Mouse (Mus musculus): ENCODE measurements around the gene Akt3. TPM values are rescaled to one million over a fixed set of nuclear protein-coding genes. Genes with fewer than 3 reads are reported as not detected.

The Akt3 gene
- polyA plus RNA-seq, 1 experiment = 6.4 TPM

DNA sequence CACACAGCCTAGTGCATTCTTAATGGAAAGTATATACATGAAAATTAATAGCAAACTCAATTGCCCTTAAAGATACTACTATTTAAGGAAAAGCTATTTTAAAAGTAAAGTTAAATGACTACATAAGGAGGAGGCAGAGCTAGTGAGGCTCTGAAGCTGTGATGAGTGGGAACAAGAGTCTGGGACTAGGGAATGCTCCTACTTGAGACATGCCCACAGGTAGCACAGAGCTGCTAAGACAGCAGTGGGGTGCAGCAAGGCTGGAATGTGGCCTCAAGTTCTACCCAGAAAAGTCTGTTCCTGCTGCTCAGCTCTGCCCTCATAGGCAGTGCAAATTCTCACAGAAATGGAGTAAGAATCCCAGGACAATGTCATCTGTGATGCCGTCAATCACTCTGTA is 226.8 kb downstream of the Akt3 start:
- no peak for DNase-seq (ENCODE audit: low read depth in 1 of 2, low spot score in 2 of 2)
- WGBS = 95% methylated on average over 1 of the region's 1 CpGs
- TF ChIP-seq POLR2A (IDR thresholded peaks at IDR 0.05; ENCODE audit: low read depth, low read length) = no peak
- no peak for TF ChIP-seq CTCF (IDR thresholded peaks at IDR 0.05; ENCODE audit: extremely low read depth, insufficient read depth, insufficient read length, insufficient replicate concordance)

DNA sequence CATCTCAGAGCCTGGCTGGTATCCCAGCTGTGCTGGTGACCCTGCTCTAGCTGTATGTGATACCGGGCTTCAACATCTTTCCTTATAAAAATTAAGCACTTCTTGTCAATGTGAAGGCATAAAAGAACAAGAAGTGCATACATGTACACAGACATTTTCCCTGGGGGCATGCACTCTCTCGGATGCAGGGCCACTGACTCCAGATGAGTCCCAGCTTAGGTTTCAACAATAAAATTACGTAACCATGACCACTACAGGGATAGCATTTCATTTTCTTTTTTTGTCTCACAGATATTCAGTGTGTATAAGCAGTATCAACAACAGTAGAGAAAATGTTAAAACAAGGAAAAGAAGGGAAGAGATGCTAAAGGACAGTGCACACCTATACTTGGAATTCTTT is 227.3 kb downstream of the Akt3 start:
- no peak for DNase-seq (ENCODE audit: low read depth in 1 of 2, low spot score in 2 of 2)
- Histone ChIP-seq H3K27ac (ENCODE audit: insufficient read depth, low read length) (no peak overlapping the region), H3K4me1 (ENCODE audit: control insufficient read depth, insufficient read depth, insufficient read length) (peaks cover 3% of the 10 kb centered on the region; the same call in 1 of the 2 replicates), H3K36me3 (ENCODE audit: control insufficient read depth, insufficient read depth, low read length) (peaks cover 1% of the 10 kb centered on the region; the same call in 1 of the 2 replicates), H3K27me3 (ENCODE audit: control insufficient read depth, insufficient read depth, low read length) (no peaks in the 10 kb centered on the region), H3K4me3 (ENCODE audit: extremely low read depth, insufficient read depth, insufficient read length) (no peak overlapping the region)
- WGBS = 95% methylated on average over 3 of the region's 3 CpGs
- TF ChIP-seq POLR2A (IDR thresholded peaks at IDR 0.05; ENCODE audit: low read depth, low read length) (no peak), CTCF (IDR thresholded peaks at IDR 0.05; ENCODE audit: extremely low read depth, insufficient read depth, insufficient read length, insufficient replicate concordance) (no peak)

More for the DNA sequence above, 226.8 kb downstream of the Akt3 start:
- Histone ChIP-seq H3K4me3 (ENCODE audit: extremely low read depth, insufficient read depth, insufficient read length) (no peak overlapping the region), H3K4me1 (ENCODE audit: control insufficient read depth, insufficient read depth, insufficient read length) (peaks cover 2% of the 10 kb centered on the region; the same call in 1 of the 2 replicates), H3K27ac (ENCODE audit: insufficient read depth, low read length) (no peak overlapping the region), H3K36me3 (ENCODE audit: control insufficient read depth, insufficient read depth, low read length) (peaks cover 1% of the 10 kb centered on the region; the same call in 1 of the 2 replicates), H3K27me3 (ENCODE audit: control insufficient read depth, insufficient read depth, low read length) (no peaks in the 10 kb centered on the region)

DNA sequence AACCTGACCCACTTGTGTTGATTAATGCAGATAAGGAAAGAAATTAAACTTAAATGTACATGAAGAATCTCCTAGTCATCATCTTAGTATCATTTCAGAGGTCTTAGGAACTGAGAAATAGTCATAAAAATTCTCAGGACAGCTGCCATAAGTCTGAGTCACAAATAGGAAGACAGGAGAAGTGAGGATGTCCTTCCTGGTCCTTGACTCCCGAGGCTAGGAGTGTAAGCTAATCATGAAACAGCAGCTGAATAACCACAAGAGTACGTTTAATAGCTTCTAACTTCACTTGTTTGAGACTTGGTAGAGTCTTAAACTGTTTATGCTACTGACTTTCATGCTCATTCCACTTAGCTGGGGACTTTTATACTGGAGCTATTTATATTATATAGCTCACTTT is 229.0 kb downstream of the Akt3 start:
- Histone ChIP-seq H3K4me3 (ENCODE audit: extremely low read depth, insufficient read depth, insufficient read length) (no peak overlapping the region), H3K27me3 (ENCODE audit: control insufficient read depth, insufficient read depth, low read length) (no peaks in the 10 kb centered on the region), H3K36me3 (ENCODE audit: control insufficient read depth, insufficient read depth, low read length) (peaks cover 6% of the 10 kb centered on the region), H3K4me1 (ENCODE audit: control insufficient read depth, insufficient read depth, insufficient read length) (peaks cover 3% of the 10 kb centered on the region; the same call in 1 of the 2 replicates), H3K27ac (ENCODE audit: insufficient read depth, low read length) (no peak overlapping the region)
- no peak for TF ChIP-seq CTCF (IDR thresholded peaks at IDR 0.05; ENCODE audit: extremely low read depth, insufficient read depth, insufficient read length, insufficient replicate concordance)
- no peak for TF ChIP-seq POLR2A (IDR thresholded peaks at IDR 0.05; ENCODE audit: low read depth, low read length)
- no peak for DNase-seq (ENCODE audit: low read depth in 1 of 2, low spot score in 2 of 2)
- WGBS = 68% methylated on average over 2 of the region's 2 CpGs

DNA sequence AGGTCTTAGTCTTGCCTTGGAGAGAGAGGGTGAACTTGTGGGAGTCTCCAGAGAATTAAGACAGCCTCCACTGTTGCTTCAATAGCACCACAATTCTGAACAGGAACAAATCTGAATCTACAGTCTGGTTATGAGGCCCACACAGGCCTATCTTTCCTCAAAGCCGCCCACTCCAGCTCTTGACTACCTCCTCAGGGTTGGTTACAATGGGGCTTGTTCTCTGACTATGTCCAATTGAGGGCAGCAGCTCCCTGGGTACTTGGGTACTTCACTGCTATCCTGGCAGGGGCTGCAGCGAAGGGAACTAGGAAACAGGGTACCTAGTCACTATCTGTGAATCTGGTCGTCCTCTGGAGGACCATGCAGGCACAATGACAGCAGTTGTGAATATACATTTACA is 230.3 kb downstream of the Akt3 start:
- TF ChIP-seq POLR2A (IDR thresholded peaks at IDR 0.05; ENCODE audit: low read depth, low read length) (no peak), CTCF (IDR thresholded peaks at IDR 0.05; ENCODE audit: extremely low read depth, insufficient read depth, insufficient read length, insufficient replicate concordance) (no peak)
- H3K27me3 ChIP-seq (ENCODE audit: control insufficient read depth, insufficient read depth, low read length) = no peaks in the 10 kb centered on the region
- H3K36me3 ChIP-seq (ENCODE audit: control insufficient read depth, insufficient read depth, low read length) = peaks cover 8% of the 10 kb centered on the region
- H3K27ac ChIP-seq (ENCODE audit: insufficient read depth, low read length) = no peak overlapping the region
- H3K4me1 ChIP-seq (ENCODE audit: control insufficient read depth, insufficient read depth, insufficient read length) = peaks cover 3% of the 10 kb centered on the region; the same call in 1 of the 2 replicates
- WGBS = 90% methylated on average over 3 of the region's 3 CpGs
- no peak for DNase-seq (ENCODE audit: low read depth in 1 of 2, low spot score in 2 of 2)
- H3K4me3 ChIP-seq (ENCODE audit: extremely low read depth, insufficient read depth, insufficient read length) = no peak overlapping the region

DNA sequence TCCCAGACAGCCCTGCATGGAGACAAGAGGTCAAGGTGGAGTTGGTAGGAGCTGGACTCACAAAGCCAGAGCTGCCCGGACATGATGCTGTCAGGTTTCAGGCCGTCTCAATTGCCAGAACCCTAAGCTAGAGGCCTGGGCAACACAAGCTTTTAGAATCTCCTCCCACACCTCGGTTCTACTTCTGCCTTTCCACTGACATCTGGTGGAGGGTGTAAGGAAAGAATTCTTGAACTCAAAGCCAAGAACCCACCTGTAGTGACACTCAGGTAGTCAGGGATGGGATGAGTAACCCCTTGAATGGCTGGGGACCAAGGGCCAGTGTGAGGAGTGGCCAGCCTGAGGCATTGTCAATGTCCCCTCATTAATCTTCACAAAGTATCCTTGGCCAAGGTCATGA is 235.3 kb downstream of the Akt3 start:
- Histone ChIP-seq H3K4me3 (ENCODE audit: extremely low read depth, insufficient read depth, insufficient read length) (no peak overlapping the region), H3K36me3 (ENCODE audit: control insufficient read depth, insufficient read depth, low read length) (peaks cover 17% of the 10 kb centered on the region), H3K4me1 (ENCODE audit: control insufficient read depth, insufficient read depth, insufficient read length) (peaks cover 3% of the 10 kb centered on the region; the same call in 1 of the 2 replicates), H3K27ac (ENCODE audit: insufficient read depth, low read length) (no peak overlapping the region), H3K27me3 (ENCODE audit: control insufficient read depth, insufficient read depth, low read length) (no peaks in the 10 kb centered on the region)
- TF ChIP-seq POLR2A (IDR thresholded peaks at IDR 0.05; ENCODE audit: low read depth, low read length) (no peak), CTCF (IDR thresholded peaks at IDR 0.05; ENCODE audit: extremely low read depth, insufficient read depth, insufficient read length, insufficient replicate concordance) (no peak)
- DNase-seq (ENCODE audit: low read depth in 1 of 2, low spot score in 2 of 2) = no peak
- 81% methylated on average over 3 of the region's 3 CpGs for WGBS

DNA sequence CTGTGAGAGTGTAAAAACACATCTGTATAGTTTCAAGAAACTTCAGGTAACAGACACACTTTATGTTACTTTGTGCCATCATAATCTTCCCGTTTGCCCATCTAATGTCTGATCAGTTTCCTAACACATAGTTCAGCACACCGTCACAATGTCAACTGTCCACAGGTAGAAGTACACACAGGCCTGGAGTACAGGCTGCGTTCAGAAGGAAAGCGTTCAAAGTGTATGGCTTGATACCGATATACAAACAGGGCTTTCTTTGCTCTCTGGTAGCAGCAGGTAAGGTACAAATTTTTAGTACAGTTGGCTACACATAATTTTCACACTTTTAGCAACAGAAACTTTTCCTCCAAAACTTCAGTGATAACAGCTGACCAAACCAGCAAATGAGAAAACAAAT is 238.3 kb downstream of the Akt3 start:
- peaks cover 15% of the 10 kb centered on the region; the same call in 1 of the 2 replicates for H3K36me3 ChIP-seq (ENCODE audit: control insufficient read depth, insufficient read depth, low read length)
- TF ChIP-seq CTCF (IDR thresholded peaks at IDR 0.05; ENCODE audit: extremely low read depth, insufficient read depth, insufficient read length, insufficient replicate concordance) (no peak), POLR2A (IDR thresholded peaks at IDR 0.05; ENCODE audit: low read depth, low read length) (no peak)
- DNase-seq (ENCODE audit: low read depth in 1 of 2, low spot score in 2 of 2) = no peak
- no peaks in the 10 kb centered on the region for H3K27me3 ChIP-seq (ENCODE audit: control insufficient read depth, insufficient read depth, low read length)
- H3K4me3 ChIP-seq (ENCODE audit: extremely low read depth, insufficient read depth, insufficient read length) = no peak overlapping the region
- 95% methylated on average over 5 of the region's 5 CpGs for WGBS
- no peak overlapping the region for H3K27ac ChIP-seq (ENCODE audit: insufficient read depth, low read length)
- H3K4me1 ChIP-seq (ENCODE audit: control insufficient read depth, insufficient read depth, insufficient read length) = no peaks in the 10 kb centered on the region

DNA sequence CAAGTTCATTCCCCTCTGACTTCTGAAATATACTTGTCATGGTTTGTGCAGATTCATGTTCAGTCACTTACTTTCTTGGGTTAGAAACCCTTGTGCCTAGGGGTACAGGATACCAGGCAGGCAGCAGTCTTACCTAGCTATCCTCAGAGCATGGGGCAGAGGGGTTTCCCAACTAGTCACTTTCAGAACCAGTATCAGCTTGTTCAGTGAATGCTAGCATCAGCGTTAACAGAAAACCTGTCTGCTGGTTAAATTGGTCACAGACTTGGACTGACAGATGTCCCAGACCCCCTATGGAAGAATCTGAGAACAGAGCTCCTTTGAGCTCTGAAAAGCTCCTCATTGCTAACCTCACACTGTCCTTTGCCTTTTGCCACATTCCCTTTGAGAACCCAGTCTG is 239.3 kb downstream of the Akt3 start:
- Histone ChIP-seq H3K36me3 (ENCODE audit: control insufficient read depth, insufficient read depth, low read length) (peaks cover 15% of the 10 kb centered on the region; the same call in 1 of the 2 replicates), H3K4me3 (ENCODE audit: extremely low read depth, insufficient read depth, insufficient read length) (no peak overlapping the region), H3K4me1 (ENCODE audit: control insufficient read depth, insufficient read depth, insufficient read length) (no peaks in the 10 kb centered on the region), H3K27me3 (ENCODE audit: control insufficient read depth, insufficient read depth, low read length) (no peaks in the 10 kb centered on the region), H3K27ac (ENCODE audit: insufficient read depth, low read length) (no peak overlapping the region)
- WGBS = 88% methylated on average over 1 of the region's 1 CpGs
- DNase-seq (ENCODE audit: low read depth in 1 of 2, low spot score in 2 of 2) = no peak
- TF ChIP-seq CTCF (IDR thresholded peaks at IDR 0.05; ENCODE audit: extremely low read depth, insufficient read depth, insufficient read length, insufficient replicate concordance) = no peak
- no peak for TF ChIP-seq POLR2A (IDR thresholded peaks at IDR 0.05; ENCODE audit: low read depth, low read length)

Data from spleen, adult 2 months (tissue).